Mouse (Mus musculus) lung, postnatal 36 days (tissue): ENCODE measurements around the gene Nsrp1.
A peak's percentile ranks its signal among the peaks of the same experiment; 100 is the strongest.

Experiments used
- DNase-seq: peaks from one replicate; pipeline ENCODE4 v3.0.0; 2022; ENCODE audit warnings: mixed read lengths

The Nsrp1 gene

GRCm38 (mm10) chr11:77041891-77042290, 36.3 kb downstream of the Nsrp1 start:
- DNase-seq = no peak

- no peak for DNase-seq
Observed at GRCm38 (mm10) chr11:77031151-77031934, 46.9 kb downstream of the Nsrp1 start.

GRCm38 (mm10) chr11:77028157-77028556, 50.1 kb downstream of the Nsrp1 start:
- peak; percentile 8 for DNase-seq

GRCm38 (mm10) chr11:77026559-77026958, 51.7 kb downstream of the Nsrp1 start:
- DNase-seq = no peak

GRCm38 (mm10) chr11:77021749-77022396, 56.4 kb downstream of the Nsrp1 start:
- no peak for DNase-seq

GRCm38 (mm10) chr11:77019539-77019938, 58.7 kb downstream of the Nsrp1 start:
- DNase-seq = no peak

GRCm38 (mm10) chr11:77018046-77018445, 60.2 kb downstream of the Nsrp1 start:
- DNase-seq = no peak

GRCm38 (mm10) chr11:77010762-77011475, 67.3 kb downstream of the Nsrp1 start:
- no peak for DNase-seq

- no peak for DNase-seq
Observed at GRCm38 (mm10) chr11:77009069-77010025, 68.9 kb downstream of the Nsrp1 start.

- DNase-seq = no peak
Observed at GRCm38 (mm10) chr11:77006616-77007015, 71.6 kb downstream of the Nsrp1 start.

- no peak for DNase-seq
Observed at GRCm38 (mm10) chr11:77005881-77006280, 72.4 kb downstream of the Nsrp1 start.

GRCm38 (mm10) chr11:77002361-77002760, 75.9 kb downstream of the Nsrp1 start:
- DNase-seq = no peak

- peak; percentile 60 for DNase-seq
Observed at GRCm38 (mm10) chr11:77000741-77001140, 77.5 kb downstream of the Nsrp1 start.

GRCm38 (mm10) chr11:76998705-76999226, 79.5 kb downstream of the Nsrp1 start:
- peak; percentile 41 for DNase-seq

- peak; percentile 27 for DNase-seq
Observed at GRCm38 (mm10) chr11:76997916-76998704, 80.1 kb downstream of the Nsrp1 start, which contains the start of gene Slc6a4. TSS of gene Slc6a4 (plus strand) at chr11:76998603.

GRCm38 (mm10) chr11:76997305-76997704, 80.9 kb downstream of the Nsrp1 start:
- DNase-seq = peak; percentile 90

GRCm38 (mm10) chr11:76995966-76996672, 82.1 kb downstream of the Nsrp1 start:
- peak; percentile 65 for DNase-seq
